Mouse (Mus musculus) brain, embryonic 14.5 days (tissue): Measurements from ENCODE around the gene Miga2.

Experiments used
- CTCF ChIP-seq: fragments of 200-500 bp; IDR thresholded peaks from 2 replicates; pipeline ENCODE4 v1.5.1; 2012; ENCODE audit warnings: inconsistent platforms, mild to moderate bottlenecking, moderate library complexity, borderline replicate concordance; ENCODE audit not compliant: insufficient read depth, insufficient read length; ENCODE audit errors: extremely low read depth
- POLR2A ChIP-seq: fragments of 200-500 bp; IDR thresholded peaks from 2 replicates; pipeline ENCODE4 v1.6.1; 2012; ENCODE audit warnings: mild to moderate bottlenecking, inconsistent platforms, borderline replicate concordance; ENCODE audit not compliant: poor library complexity, insufficient read depth, insufficient read length, severe bottlenecking; ENCODE audit errors: extremely low read depth

DNA sequence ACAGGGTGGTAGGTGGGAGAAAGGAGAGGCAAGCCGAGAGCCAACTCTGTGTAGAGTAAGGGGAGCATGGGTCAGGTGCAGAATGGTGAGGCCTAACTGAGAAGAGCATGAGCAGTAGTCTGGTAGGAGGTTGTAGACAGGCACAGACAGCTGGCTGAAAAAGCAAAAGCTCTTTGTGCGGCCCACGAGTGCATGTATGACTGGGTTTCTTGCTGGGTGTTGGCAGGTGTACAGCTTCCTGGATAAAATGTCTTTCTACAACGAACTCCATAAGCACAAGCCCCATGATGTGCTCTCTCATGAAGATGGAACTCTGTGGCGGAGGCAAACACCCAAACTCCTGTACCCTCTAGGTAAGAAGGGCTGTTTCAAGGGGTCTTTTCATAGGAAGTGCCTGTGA is 47.1 kb upstream of the Miga2 start:
- TF ChIP-seq CTCF (no peak), POLR2A (no peak)
